Mouse (Mus musculus): ENCODE data around the gene BC024978.

GRCm38 (mm10) chr7:27165696-27166095 is 29.9 kb upstream of the BC024978 start:
- TF ChIP-seq CTCF (IDR thresholded peaks at IDR 0.05; ENCODE audit: insufficient read depth, low read length), result no peak
- TF ChIP-seq POLR2A (IDR thresholded peaks at IDR 0.05; ENCODE audit: borderline replicate concordance, extremely low read depth, low read depth, low read length), result no peak
